Mouse (Mus musculus) heart, postnatal 0 days (tissue): ENCODE measurements at regions not wholly inside any gene's neighbourhood (a gene's known extent, or its start where the extent isn't known, plus 50 kb on each side); places are given as distances from the start of the nearest gene placed in this dataset.

Source experiments
- CTCF ChIP-seq: IDR thresholded peaks from 2 replicates; pipeline ENCODE4 v1.5.1; 2016; ENCODE audit warnings: antibody characterized with exemption, control low read depth, low read depth
- EP300 ChIP-seq: IDR thresholded peaks from 2 replicates; pipeline ENCODE4 v1.6.1; 2016; ENCODE audit warnings: antibody characterized with exemption, low read depth

DNA sequence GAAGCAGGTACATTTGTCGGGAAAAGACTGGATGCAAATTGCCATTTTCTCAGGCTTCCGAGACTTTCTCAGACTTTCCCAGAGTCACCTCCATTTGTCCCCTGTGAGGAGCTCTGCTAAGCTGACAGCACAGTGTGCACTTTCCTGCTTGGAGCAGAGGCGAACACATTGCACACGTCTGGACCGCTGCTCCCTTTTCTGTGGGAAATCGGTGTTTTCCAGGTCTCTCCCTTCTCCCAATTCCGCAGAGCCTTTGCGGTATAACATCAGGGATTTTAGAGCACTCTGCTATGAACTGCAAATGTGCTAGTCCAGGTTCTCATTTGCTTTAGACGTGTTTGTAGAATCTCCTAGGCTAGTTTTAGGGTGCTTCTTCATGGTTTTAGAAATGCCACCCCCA, 67.0 kb upstream of the Myb start:
- TF ChIP-seq CTCF = no peak
- TF ChIP-seq EP300 = no peak
